Mouse (Mus musculus): ENCODE results near the gene Runx2. TPM values are rescaled to one million over a fixed set of nuclear protein-coding genes. Genes with fewer than 3 reads are reported as not detected.

Runx2 gene
- total and polyA plus RNA-seq, 2 experiments from 2014 or later = 0.59 to 1.8 TPM

DNA sequence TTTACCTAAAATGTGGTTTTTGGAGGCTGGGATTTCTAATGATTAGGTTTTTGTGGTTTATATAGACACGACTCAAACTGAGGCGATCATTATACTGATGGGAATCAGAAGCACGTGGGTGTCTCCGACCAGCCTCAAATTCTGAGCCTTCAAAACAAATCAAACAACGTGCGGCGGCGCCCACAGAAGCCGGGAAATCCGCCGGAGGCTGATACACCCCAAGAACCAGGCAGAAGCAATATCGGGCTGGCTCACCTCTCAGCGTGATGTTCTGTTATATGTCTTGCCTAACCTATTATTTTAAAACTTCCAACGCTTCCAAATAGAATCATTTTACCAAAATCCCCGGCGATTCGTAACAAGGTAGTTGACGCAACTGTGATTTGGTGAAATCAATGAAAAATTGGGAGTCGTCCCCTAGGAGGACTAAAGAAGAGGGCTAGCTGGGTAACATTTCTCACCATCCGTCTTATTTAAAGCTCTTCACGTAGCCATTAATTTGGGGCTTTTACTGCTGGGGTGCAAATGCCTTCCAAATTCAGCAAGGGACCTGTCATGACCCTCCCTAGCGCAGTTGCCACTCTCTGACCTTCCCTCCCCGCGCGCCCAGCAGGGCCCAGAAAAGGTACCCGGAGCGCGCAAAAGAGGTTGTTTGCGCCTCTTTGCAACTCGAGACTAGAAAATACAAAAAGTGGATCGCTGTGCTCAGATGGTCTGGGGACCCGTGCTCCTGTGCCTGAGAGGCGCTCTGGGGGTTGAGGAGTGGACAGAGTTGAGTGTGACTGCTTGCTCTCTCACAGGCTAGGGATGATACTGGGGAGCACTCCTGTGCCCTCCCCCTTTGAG is 77.1 kb downstream of the Runx2 start:
- Histone ChIP-seq H3K9ac (replicated peaks; ENCODE audit: low read length, poor library complexity, severe bottlenecking) (no peak overlapping the region), H3K36me3 (ENCODE audit: insufficient read depth, low read length) (no peaks in the 10 kb centered on the region), H3K27ac (ENCODE audit: low read depth, low read length) (no peak overlapping the region), H3K9me3 (ENCODE audit: low read length) (no peaks in the 10 kb centered on the region), H3K4me2 (ENCODE audit: low read depth, low read length, poor library complexity, severe bottlenecking) (peak overlapping the region; percentile 12; the same call in 1 of the 2 replicates), H3K4me1 (ENCODE audit: insufficient read depth, low read length) (peaks cover 12% of the 10 kb centered on the region), H3K27me3 (ENCODE audit: insufficient read depth, low read length) (peaks cover 53% of the 10 kb centered on the region), H3K4me3 (ENCODE audit: low read depth, low read length) (no peak overlapping the region)
- under 1% methylated on average over 33 of the region's 33 CpGs for WGBS
- ATAC-seq (ENCODE audit: low FRiP score) (no peak), DNase-seq (ENCODE audit: low spot score) (no peak)
- TF ChIP-seq CTCF (IDR thresholded peaks at IDR 0.05) = no peak

DNA sequence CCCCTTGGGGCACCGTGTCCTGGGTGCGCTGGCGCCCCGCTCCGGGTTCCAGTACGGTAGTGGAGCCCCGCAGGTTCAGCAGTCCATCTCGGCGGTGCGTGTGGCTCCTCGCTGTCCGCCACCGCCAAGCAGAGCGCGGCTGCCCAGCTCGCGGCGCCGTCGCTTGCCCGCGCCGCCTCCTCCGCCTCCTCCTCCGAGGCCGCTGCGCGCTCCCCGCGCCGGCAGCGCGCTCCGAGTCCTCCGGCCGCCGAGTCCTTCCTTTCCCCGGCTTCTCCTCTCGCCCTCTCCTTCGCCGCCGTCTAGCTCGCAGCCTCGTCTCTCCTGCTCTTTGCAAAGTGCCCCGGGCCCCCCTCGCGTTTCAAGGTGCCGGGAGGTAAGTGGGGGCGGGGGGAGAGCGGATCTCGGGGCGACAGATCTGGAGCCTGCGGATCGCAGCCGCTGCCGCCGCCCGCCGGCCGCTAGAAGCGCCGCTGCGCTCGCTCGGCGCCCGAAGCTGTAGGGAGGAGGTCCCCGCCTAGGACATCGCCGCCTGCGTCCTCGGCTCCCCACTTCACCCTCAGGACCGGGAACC is 78.5 kb downstream of the Runx2 start:
- H3K27ac ChIP-seq (ENCODE audit: low read depth, low read length) = no peak overlapping the region
- peak overlapping the region; percentile 42 for H3K9ac ChIP-seq (replicated peaks; ENCODE audit: low read length, poor library complexity, severe bottlenecking)
- no peaks in the 10 kb centered on the region for H3K9me3 ChIP-seq (ENCODE audit: low read length)
- WGBS = under 1% methylated on average over 53 of the region's 73 CpGs
- DNase-seq (ENCODE audit: low spot score) (peak; percentile 70), ATAC-seq (ENCODE audit: low FRiP score) (peak; percentile 70; the same call in 1 of the 2 replicates)
- no peaks in the 10 kb centered on the region for H3K36me3 ChIP-seq (ENCODE audit: insufficient read depth, low read length)
- TF ChIP-seq CTCF (IDR thresholded peaks at IDR 0.05) = peak; percentile 55
- peaks cover 56% of the 10 kb centered on the region for H3K27me3 ChIP-seq (ENCODE audit: insufficient read depth, low read length)
- peaks cover 12% of the 10 kb centered on the region for H3K4me1 ChIP-seq (ENCODE audit: insufficient read depth, low read length)
- peak overlapping the region; percentile 63 for H3K4me3 ChIP-seq (ENCODE audit: low read depth, low read length)
- peak overlapping the region; percentile 92 for H3K4me2 ChIP-seq (ENCODE audit: low read depth, low read length, poor library complexity, severe bottlenecking)

DNA sequence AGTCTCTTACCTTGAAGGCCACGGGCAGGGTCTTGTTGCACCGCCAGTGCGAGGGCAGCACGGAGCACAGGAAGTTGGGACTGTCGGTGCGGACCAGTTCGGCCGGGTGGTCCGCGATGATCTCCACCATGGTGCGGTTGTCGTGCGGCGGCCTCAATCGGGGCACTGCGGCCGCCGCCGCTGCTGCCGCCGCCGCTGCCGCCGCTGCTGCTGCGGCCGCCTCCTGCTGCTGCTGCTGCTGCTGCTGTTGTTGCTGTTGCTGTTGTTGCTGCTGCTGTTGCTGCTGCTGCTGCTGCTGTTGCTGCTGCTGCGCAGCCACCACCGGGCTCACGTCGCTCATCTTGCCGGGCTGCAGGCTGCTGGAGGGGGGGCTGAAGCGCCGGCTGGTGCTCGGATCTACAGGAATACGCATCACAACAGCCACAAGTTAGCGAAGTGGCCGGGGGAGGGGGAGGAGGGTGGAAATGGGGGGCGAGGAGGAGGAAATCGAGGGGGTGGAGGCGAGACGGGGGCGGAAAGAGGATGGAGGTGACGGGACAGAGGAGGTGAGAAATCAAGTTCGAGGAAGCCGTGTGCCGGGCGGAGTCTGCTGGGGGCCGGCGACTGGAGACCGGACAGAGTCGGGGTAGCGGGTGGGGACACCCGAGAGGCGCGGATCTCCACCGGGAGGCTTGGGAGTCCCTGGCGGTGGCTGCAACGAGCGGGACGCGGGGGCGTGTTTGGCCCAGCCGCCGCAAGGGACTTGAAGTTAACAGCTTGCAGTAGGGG is 79.2 kb downstream of the Runx2 start:
- Histone ChIP-seq H3K27me3 (ENCODE audit: insufficient read depth, low read length) (peaks cover 52% of the 10 kb centered on the region), H3K4me2 (ENCODE audit: low read depth, low read length, poor library complexity, severe bottlenecking) (peak overlapping the region; percentile 92), H3K9me3 (ENCODE audit: low read length) (no peaks in the 10 kb centered on the region), H3K4me1 (ENCODE audit: insufficient read depth, low read length) (peaks cover 12% of the 10 kb centered on the region), H3K9ac (replicated peaks; ENCODE audit: low read length, poor library complexity, severe bottlenecking) (peak overlapping the region; percentile 42; the same call in 1 of the 2 replicates), H3K36me3 (ENCODE audit: insufficient read depth, low read length) (no peaks in the 10 kb centered on the region), H3K4me3 (ENCODE audit: low read depth, low read length) (peak overlapping the region; percentile 63), H3K27ac (ENCODE audit: low read depth, low read length) (no peak overlapping the region)
- no peak for TF ChIP-seq CTCF (IDR thresholded peaks at IDR 0.05)
- DNase-seq (ENCODE audit: low spot score) (no peak), ATAC-seq (ENCODE audit: low FRiP score) (0 out of 2 replicates have a peak, but pooled peaks have one; percentile 9)
- 1% methylated on average over 53 of the region's 64 CpGs for WGBS

DNA sequence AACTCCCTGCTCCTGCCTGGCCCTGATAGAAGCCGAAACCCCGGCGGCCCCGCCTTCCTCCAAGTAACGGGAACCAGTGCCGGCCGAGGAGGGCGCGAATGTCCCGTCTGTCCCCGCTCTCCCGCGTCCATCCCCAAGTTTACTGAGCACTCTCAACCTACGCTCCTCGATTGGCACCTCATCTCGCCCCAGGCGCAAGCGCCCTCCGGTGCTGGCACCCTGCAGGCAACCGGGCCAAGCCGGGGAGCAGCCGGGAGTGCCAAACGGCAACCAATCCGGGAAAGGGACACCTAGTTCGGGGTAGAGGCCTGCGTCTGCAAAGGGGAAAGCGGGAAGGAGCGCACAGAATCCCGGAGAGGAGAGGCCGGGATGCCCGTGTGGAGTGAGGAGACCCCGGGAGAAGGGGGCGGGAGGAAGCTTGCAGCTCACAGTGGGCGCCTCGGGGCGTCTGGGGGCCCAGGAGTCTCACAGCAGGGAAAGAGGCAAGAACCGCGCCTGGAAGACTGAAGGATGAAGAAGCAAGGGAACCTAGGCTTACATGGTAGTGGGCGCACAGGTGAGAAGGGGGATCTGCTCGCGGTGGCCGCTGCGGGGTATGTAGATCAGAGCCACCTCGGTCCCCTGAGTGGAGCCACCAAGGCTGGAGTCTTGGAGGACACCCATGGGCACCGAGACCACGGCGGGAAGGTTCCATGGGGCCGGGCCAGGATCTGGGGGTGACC is 79.9 kb downstream of the Runx2 start:
- peak overlapping the region; percentile 13; the same call in 1 of the 2 replicates for H3K9ac ChIP-seq (replicated peaks; ENCODE audit: low read length, poor library complexity, severe bottlenecking)
- under 1% methylated on average over 47 of the region's 48 CpGs for WGBS
- H3K4me1 ChIP-seq (ENCODE audit: insufficient read depth, low read length) = peaks cover 12% of the 10 kb centered on the region
- TF ChIP-seq CTCF (IDR thresholded peaks at IDR 0.05) = no peak
- no peak overlapping the region for H3K27ac ChIP-seq (ENCODE audit: low read depth, low read length)
- ATAC-seq (ENCODE audit: low FRiP score) (0 out of 2 replicates have a peak, but pooled peaks have one; percentile 31), DNase-seq (ENCODE audit: low spot score) (no peak)
- H3K27me3 ChIP-seq (ENCODE audit: insufficient read depth, low read length) = peaks cover 48% of the 10 kb centered on the region
- peak overlapping the region; percentile 63 for H3K4me3 ChIP-seq (ENCODE audit: low read depth, low read length)
- peak overlapping the region; percentile 92 for H3K4me2 ChIP-seq (ENCODE audit: low read depth, low read length, poor library complexity, severe bottlenecking)
- no peaks in the 10 kb centered on the region for H3K9me3 ChIP-seq (ENCODE audit: low read length)
- H3K36me3 ChIP-seq (ENCODE audit: insufficient read depth, low read length) = no peaks in the 10 kb centered on the region

DNA sequence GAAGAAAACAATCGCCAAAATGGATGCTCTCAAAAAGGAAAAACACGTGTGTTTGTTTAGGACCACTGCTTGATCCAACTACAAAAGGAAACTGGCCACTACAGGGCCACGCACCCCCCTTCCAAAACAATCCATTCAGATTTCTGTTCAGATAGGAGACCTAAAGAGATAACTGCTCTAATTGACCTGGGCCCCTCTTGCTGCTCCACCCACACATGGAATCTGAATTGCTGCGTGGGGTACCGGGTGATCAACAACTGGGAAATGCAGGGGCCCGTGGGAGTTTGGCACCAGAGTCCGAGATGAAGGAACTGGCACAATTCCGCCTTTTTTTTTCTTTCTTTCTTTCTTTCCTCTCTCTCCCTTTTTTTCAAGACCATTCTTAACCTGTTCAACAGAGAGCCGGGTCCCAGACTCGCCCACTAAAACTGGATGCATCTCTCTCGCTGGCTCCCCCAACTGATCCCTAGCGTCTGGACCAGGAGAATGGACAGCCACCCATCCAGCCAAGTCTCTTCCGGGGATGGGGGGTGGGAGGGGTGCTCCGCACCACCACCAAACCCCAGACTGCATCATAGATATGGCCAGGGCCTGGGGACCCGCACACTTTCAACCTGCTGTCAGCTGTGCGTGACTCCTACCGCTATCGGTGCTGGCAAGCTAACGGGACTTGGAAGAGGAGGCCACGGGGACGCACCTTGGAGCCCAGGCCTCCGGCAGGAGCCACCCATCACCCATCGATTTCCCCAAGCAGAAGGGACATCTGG is 80.9 kb downstream of the Runx2 start:
- no peaks in the 10 kb centered on the region for H3K9me3 ChIP-seq (ENCODE audit: low read length)
- peak overlapping the region; percentile 92 for H3K4me2 ChIP-seq (ENCODE audit: low read depth, low read length, poor library complexity, severe bottlenecking)
- ATAC-seq (ENCODE audit: low FRiP score) = no peak
- no peaks in the 10 kb centered on the region for H3K36me3 ChIP-seq (ENCODE audit: insufficient read depth, low read length)
- H3K4me3 ChIP-seq (ENCODE audit: low read depth, low read length) = peak overlapping the region; percentile 63; the same call in 1 of the 2 replicates
- WGBS = 5% methylated on average over 23 of the region's 23 CpGs
- no peak overlapping the region for H3K9ac ChIP-seq (replicated peaks; ENCODE audit: low read length, poor library complexity, severe bottlenecking)
- no peak for DNase-seq (ENCODE audit: low spot score)
- no peak overlapping the region for H3K27ac ChIP-seq (ENCODE audit: low read depth, low read length)
- TF ChIP-seq CTCF (IDR thresholded peaks at IDR 0.05) = no peak
- peaks cover 39% of the 10 kb centered on the region for H3K27me3 ChIP-seq (ENCODE audit: insufficient read depth, low read length)
- peaks cover 12% of the 10 kb centered on the region for H3K4me1 ChIP-seq (ENCODE audit: insufficient read depth, low read length)
